20 mouse cellular contexts compared by ENCODE assay signal in the genomic region with DNA sequence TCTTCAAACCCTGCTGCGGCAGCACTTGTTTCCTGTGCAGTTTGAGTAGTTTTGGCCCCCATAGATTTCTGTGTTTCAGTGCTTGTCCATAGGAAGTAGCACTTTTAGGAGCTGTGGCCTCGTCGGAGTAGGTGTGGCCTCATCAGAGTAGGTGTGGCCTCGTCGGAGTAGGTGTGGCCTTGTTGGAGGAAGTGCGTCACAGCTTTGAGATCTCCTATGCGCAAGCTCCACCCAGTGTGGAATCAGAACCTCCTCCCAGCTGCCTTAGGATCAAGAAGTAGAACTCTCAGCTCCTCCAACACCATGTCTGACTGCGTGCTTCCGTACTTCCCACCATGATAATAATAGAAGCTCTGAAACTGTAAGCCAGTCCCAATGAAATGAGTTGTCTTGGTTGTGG.
"Had no signal": no experiment of that assay in that cellular context is flagged by ENCODE, and none has a peak within 500 bp of the region (broad histone marks: within the 10 kb centered on the region; RNA-seq: fewer than 3 reads in every experiment).

No protein-coding gene starts in this region.

- H3K9me3 ChIP-seq: limb, embryonic 10.5 days; limb, embryonic 13.5 days; liver, embryonic 12.5 days; liver, embryonic 15.5 days; midbrain, embryonic 12.5 days; midbrain, embryonic 15.5 days; neural tube, embryonic 12.5 days; neural tube, embryonic 15.5 days had no signal

- H3K27me3 ChIP-seq: limb, embryonic 13.5 days; liver, embryonic 12.5 days; liver, embryonic 15.5 days; midbrain, embryonic 12.5 days; midbrain, embryonic 15.5 days; neural tube, embryonic 12.5 days; neural tube, embryonic 15.5 days had no signal

- H3K9ac ChIP-seq: limb, embryonic 13.5 days; liver, embryonic 12.5 days; liver, embryonic 15.5 days; midbrain, embryonic 12.5 days; midbrain, embryonic 15.5 days; neural tube, embryonic 12.5 days; neural tube, embryonic 15.5 days had no signal

- H3K36me3 ChIP-seq: limb, embryonic 10.5 days; limb, embryonic 13.5 days; liver, embryonic 12.5 days; liver, embryonic 15.5 days; midbrain, embryonic 12.5 days; midbrain, embryonic 15.5 days; neural tube, embryonic 12.5 days; neural tube, embryonic 15.5 days had no signal

- H3K4me2 ChIP-seq: limb, embryonic 13.5 days; liver, embryonic 12.5 days; liver, embryonic 15.5 days; midbrain, embryonic 12.5 days; midbrain, embryonic 15.5 days; neural tube, embryonic 12.5 days; neural tube, embryonic 15.5 days had no signal

- H3K27ac ChIP-seq: kidney, postnatal 0 days; layer of hippocampus, adult 2 months; limb, embryonic 10.5 days; limb, embryonic 13.5 days; liver, embryonic 12.5 days; liver, embryonic 15.5 days; macrophage; midbrain, embryonic 12.5 days; midbrain, embryonic 15.5 days; neural tube, embryonic 12.5 days; neural tube, embryonic 15.5 days had no signal

- DNase-seq: kidney, adult 2 months; kidney, postnatal 25 days; layer of hippocampus, adult 9-11 months; liver; lung, adult 18-20 months; right cerebral cortex, adult 18-20 months; right cerebral cortex, postnatal 14 days; right cerebral cortex, postnatal 4 days; thymus, postnatal 36 days had no signal

- H3K4me1 ChIP-seq: liver, embryonic 15.5 days; midbrain, embryonic 12.5 days; midbrain, embryonic 15.5 days; neural tube, embryonic 12.5 days; neural tube, embryonic 15.5 days had no signal

- H3K4me3 ChIP-seq: layer of hippocampus, adult 2 months; limb, embryonic 10.5 days; limb, embryonic 13.5 days; liver, embryonic 12.5 days; liver, embryonic 15.5 days; midbrain, embryonic 12.5 days; midbrain, embryonic 15.5 days; neural tube, embryonic 12.5 days; neural tube, embryonic 15.5 days had no signal

- ATAC-seq: liver, embryonic 12.5 days; midbrain, embryonic 15.5 days had no signal
